Mouse (Mus musculus) small intestine, adult 2 months (tissue): ENCODE results near the gene Sel1l. TPM values are rescaled to one million over a fixed set of nuclear protein-coding genes. Genes with fewer than 3 reads are reported as not detected.

Source experiments
- H3K27ac ChIP-seq: fragments of 200-500 bp; 2 replicates; pipeline ENCODE4 v1.5.1; 2012; ENCODE audit warnings: low read depth, low read length, control low read depth, inconsistent platforms; ENCODE audit not compliant: insufficient read depth
- H3K27me3 ChIP-seq: fragments of 200-500 bp; 2 replicates; pipeline ENCODE4 v1.6.1; 2012; ENCODE audit warnings: mild to moderate bottlenecking, moderate library complexity, low read length, inconsistent platforms; ENCODE audit not compliant: control insufficient read depth, insufficient read depth
- H3K36me3 ChIP-seq: fragments of 200-500 bp; 2 replicates; pipeline ENCODE4 v1.6.1; 2012; ENCODE audit warnings: mild to moderate bottlenecking, low read length, control low read depth, inconsistent platforms; ENCODE audit not compliant: control insufficient read depth, insufficient read depth
- H3K4me1 ChIP-seq: fragments of 200-500 bp; 2 replicates; pipeline ENCODE4 v1.6.1; 2012; ENCODE audit warnings: low read length, inconsistent platforms, mixed read lengths; ENCODE audit not compliant: control insufficient read depth, insufficient read depth, insufficient read length
- H3K4me3 ChIP-seq: fragments of 200-500 bp; 2 replicates; pipeline ENCODE4 v1.5.1; 2012; ENCODE audit warnings: low read depth, mild to moderate bottlenecking, control low read depth, inconsistent platforms, low read length, moderate library complexity
- CTCF ChIP-seq: fragments of 200-500 bp; IDR thresholded peaks from 2 replicates; pipeline ENCODE4 v1.5.1; 2012; ENCODE audit warnings: low read depth, mild to moderate bottlenecking, control low read depth, inconsistent platforms, low read length, moderate library complexity, mixed read lengths; ENCODE audit not compliant: insufficient replicate concordance, insufficient read length; ENCODE audit errors: extremely low read depth
- POLR2A ChIP-seq: fragments of 200-500 bp; IDR thresholded peaks from 2 replicates; pipeline ENCODE4 v1.6.1; 2012; ENCODE audit warnings: low read depth, mild to moderate bottlenecking, control low read depth, inconsistent platforms, low read length, moderate library complexity
- WGBS: fragments of 180-500 bp; shearing (Covaris S2); methylation state at CpG from one replicate; pipeline ENCODE4 v1.1.7; 2018; 5-methylcytosine and 5-hydroxymethylcytosine counted together
- polyA plus RNA-seq: library from polyadenylated mRNA; depleted of rRNA; stranded (reverse); fragments of >200 nt; gene quantifications from 2 replicates; pipeline ENCODE4 v1.2.3, GENCODE M21; 2012; rRNA removed

Sel1l gene
- polyA plus RNA-seq, 1 experiment: 90.0 TPM

GRCm38 (mm10) chr12:91765504-91765903 lies 83.5 kb downstream of the Sel1l start:
- TF ChIP-seq CTCF: no peak
- TF ChIP-seq POLR2A: no peak
- WGBS: 65% methylated on average over 13 of the region's 13 CpGs
- H3K4me3 ChIP-seq: peak overlapping the region; percentile 19; the same call in 1 of the 2 replicates
- H3K27ac ChIP-seq: peak overlapping the region; percentile 25
- no peaks in the 10 kb centered on the region for H3K36me3 ChIP-seq
- peaks cover 17% of the 10 kb centered on the region; the same call in 1 of the 2 replicates for H3K4me1 ChIP-seq
- no peaks in the 10 kb centered on the region for H3K27me3 ChIP-seq

- Histone ChIP-seq H3K27ac (peak overlapping the region; percentile 25; the same call in 1 of the 2 replicates), H3K27me3 (no peaks in the 10 kb centered on the region), H3K4me1 (peaks cover 17% of the 10 kb centered on the region; the same call in 1 of the 2 replicates), H3K36me3 (no peaks in the 10 kb centered on the region), H3K4me3 (no peak overlapping the region)
- 44% methylated on average over 2 of the region's 2 CpGs for WGBS
- TF ChIP-seq POLR2A (no peak), CTCF (no peak)
Observed at GRCm38 (mm10) chr12:91765054-91765453, 83.9 kb downstream of the Sel1l start.

GRCm38 (mm10) chr12:91764471-91764870 lies 84.5 kb downstream of the Sel1l start:
- WGBS: 76% methylated on average over 2 of the region's 2 CpGs
- no peaks in the 10 kb centered on the region for H3K27me3 ChIP-seq
- no peak overlapping the region for H3K4me3 ChIP-seq
- no peaks in the 10 kb centered on the region for H3K36me3 ChIP-seq
- TF ChIP-seq CTCF (no peak), POLR2A (no peak)
- H3K27ac ChIP-seq: no peak overlapping the region
- H3K4me1 ChIP-seq: peaks cover 17% of the 10 kb centered on the region; the same call in 1 of the 2 replicates

GRCm38 (mm10) chr12:91759836-91760235 lies 89.1 kb downstream of the Sel1l start:
- no peak for TF ChIP-seq POLR2A
- TF ChIP-seq CTCF: no peak
- no peaks in the 10 kb centered on the region for H3K36me3 ChIP-seq
- H3K27me3 ChIP-seq: no peaks in the 10 kb centered on the region
- no peak overlapping the region for H3K4me3 ChIP-seq
- H3K27ac ChIP-seq: no peak overlapping the region
- WGBS: 86% methylated on average over 3 of the region's 3 CpGs
- H3K4me1 ChIP-seq: peaks cover 4% of the 10 kb centered on the region; the same call in 1 of the 2 replicates

- no peak overlapping the region for H3K27ac ChIP-seq
- H3K27me3 ChIP-seq: no peaks in the 10 kb centered on the region
- no peaks in the 10 kb centered on the region for H3K36me3 ChIP-seq
- no peaks in the 10 kb centered on the region for H3K4me1 ChIP-seq
- no peak overlapping the region for H3K4me3 ChIP-seq
- 87% methylated on average over 13 of the region's 13 CpGs for WGBS
- TF ChIP-seq CTCF: no peak
- no peak for TF ChIP-seq POLR2A
Observed at GRCm38 (mm10) chr12:91757854-91758562, 90.9 kb downstream of the Sel1l start.

GRCm38 (mm10) chr12:91756562-91757166 lies 92.3 kb downstream of the Sel1l start:
- Histone ChIP-seq H3K4me1 (0 out of 2 replicates have a peak, but pooled peaks cover 2% of the 10 kb centered on the region), H3K4me3 (no peak overlapping the region), H3K36me3 (no peaks in the 10 kb centered on the region), H3K27me3 (no peaks in the 10 kb centered on the region), H3K27ac (no peak overlapping the region)
- TF ChIP-seq CTCF (no peak), POLR2A (no peak)
- WGBS: 64% methylated on average over 5 of the region's 5 CpGs

Other genes with a start within 250 kb of the Sel1l start
- gene Ston2, start 60.8 kb downstream of the Sel1l start, polyA plus RNA-seq: 5.9 and 13.1 TPM in 2 replicates